Mouse (Mus musculus) thymus, postnatal 0 days (tissue): ENCODE results near the gene Gm20388. TPM values are rescaled to one million over a fixed set of nuclear protein-coding genes. Genes with fewer than 3 reads are reported as not detected.
A peak's percentile ranks its signal among the peaks of the same experiment; 100 is the strongest.

ENCODE experiments used
- DNase-seq: peaks from one replicate; pipeline ENCODE4 v3.0.0-alpha.2; 2015; ENCODE audit warnings: low spot score
- polyA plus RNA-seq: library from polyadenylated mRNA; unstranded; fragments of >200 nt; fragmentation: Nextera tagmentation; extraction: Ambion mirVana; gene quantifications from 2 replicates; pipeline ENCODE4 v1.2.1, GENCODE M21; 2015

The Gm20388 gene
- polyA plus RNA-seq, 1 experiment from 2014 or later: not detected

GRCm38 (mm10) chr8:124077377-124077776, 4166.7 kb downstream of the Gm20388 start:
- no peak for DNase-seq

DNA sequence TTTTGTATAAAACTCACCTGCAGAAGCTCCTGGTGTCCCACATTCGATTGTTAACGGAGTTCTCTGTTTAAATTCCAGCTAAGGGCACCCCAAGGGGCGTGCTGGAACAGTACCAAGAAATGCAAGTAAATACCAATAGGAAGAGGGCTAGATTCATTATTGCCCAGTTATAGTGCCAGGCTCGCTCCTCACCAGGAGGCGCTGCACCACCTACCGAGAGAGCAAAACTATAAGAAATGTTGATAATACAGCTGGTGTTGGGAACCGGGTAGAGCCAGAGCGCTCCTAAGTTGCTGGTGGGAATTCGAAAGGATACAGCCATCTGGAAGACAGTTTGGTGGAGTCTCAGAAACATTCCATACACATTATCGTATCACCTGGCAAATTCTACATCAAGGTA, 4167.4 kb downstream of the Gm20388 start:
- no peak for DNase-seq

- no peak for DNase-seq
Measured at GRCm38 (mm10) chr8:124078969-124079368, 4168.3 kb downstream of the Gm20388 start.

GRCm38 (mm10) chr8:124080467-124081326, 4170.1 kb downstream of the Gm20388 start:
- DNase-seq: no peak

- DNase-seq: no peak
Measured at GRCm38 (mm10) chr8:124082616-124083015, 4172.0 kb downstream of the Gm20388 start.

GRCm38 (mm10) chr8:124083611-124084010, 4173.0 kb downstream of the Gm20388 start:
- no peak for DNase-seq

DNA sequence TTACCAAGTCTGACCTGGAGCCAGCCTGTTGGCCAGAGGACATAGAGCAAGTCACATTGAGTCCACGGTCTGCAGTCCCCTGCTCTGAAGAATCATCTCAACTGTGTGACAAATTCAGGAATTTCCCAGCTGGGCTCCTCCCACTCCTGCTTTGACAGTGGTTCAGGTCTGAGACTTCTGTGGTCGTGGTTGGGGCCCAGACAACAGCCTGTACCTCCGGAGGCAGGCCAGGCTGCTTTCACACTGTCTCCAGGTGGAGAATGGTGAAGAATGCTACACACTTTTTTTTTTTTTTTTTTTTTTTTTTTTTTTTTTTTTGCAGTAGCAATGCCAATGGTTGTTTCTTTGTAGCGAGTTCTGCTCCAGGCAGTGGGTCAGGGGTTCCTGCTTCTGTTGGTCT, 4175.0 kb downstream of the Gm20388 start:
- DNase-seq: peak; percentile 36

DNA sequence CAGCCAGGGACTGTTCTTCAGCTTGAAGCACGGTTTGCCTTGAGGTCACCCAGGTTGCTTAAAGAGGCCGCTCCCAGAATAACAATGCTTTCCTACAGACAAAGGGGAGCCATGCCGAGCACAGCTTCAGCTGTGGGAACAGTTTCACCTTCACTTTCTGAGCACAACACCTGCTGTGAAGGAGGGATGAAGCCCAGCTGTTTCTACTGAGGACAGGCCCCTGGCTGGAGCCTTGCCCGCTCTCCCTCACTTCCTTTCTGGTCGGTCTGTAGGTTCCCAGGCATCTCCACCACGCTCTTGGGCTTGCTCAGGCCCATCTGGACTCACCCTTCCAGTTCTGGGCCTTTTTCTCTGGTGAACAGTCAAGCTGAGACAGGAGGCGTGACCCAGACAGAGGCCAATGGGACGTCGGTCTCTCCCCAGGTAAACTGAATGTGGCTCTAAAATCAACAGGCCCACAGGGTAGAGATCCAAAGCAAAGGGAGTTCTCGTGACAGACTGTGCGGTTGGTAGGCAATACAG, 4177.5 kb downstream of the Gm20388 start:
- DNase-seq: peak; percentile 22

GRCm38 (mm10) chr8:124089016-124089415, 4178.4 kb downstream of the Gm20388 start:
- DNase-seq: no peak

GRCm38 (mm10) chr8:124090473-124090872, 4179.8 kb downstream of the Gm20388 start:
- DNase-seq: no peak

- DNase-seq: no peak
Measured at GRCm38 (mm10) chr8:124098953-124099622, 4188.4 kb downstream of the Gm20388 start.

DNA sequence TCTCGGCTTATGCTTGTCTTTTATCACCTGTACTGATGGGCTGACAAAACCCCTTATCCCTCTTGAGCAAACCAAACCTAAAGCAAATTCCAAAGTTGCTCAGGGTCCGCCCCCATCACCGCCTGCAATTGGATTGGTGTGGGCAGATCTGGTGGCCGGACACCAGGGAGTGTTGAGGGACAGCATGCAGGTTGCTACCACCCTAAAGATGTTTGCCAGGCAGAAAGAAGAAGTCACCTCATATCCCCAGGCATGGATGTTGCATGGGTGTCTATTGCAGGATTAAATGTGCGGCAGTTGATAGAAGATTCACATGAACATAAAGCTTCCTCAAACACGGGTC, 4189.0 kb downstream of the Gm20388 start:
- no peak for DNase-seq

GRCm38 (mm10) chr8:124105869-124106268, 4195.2 kb downstream of the Gm20388 start:
- DNase-seq: no peak

DNA sequence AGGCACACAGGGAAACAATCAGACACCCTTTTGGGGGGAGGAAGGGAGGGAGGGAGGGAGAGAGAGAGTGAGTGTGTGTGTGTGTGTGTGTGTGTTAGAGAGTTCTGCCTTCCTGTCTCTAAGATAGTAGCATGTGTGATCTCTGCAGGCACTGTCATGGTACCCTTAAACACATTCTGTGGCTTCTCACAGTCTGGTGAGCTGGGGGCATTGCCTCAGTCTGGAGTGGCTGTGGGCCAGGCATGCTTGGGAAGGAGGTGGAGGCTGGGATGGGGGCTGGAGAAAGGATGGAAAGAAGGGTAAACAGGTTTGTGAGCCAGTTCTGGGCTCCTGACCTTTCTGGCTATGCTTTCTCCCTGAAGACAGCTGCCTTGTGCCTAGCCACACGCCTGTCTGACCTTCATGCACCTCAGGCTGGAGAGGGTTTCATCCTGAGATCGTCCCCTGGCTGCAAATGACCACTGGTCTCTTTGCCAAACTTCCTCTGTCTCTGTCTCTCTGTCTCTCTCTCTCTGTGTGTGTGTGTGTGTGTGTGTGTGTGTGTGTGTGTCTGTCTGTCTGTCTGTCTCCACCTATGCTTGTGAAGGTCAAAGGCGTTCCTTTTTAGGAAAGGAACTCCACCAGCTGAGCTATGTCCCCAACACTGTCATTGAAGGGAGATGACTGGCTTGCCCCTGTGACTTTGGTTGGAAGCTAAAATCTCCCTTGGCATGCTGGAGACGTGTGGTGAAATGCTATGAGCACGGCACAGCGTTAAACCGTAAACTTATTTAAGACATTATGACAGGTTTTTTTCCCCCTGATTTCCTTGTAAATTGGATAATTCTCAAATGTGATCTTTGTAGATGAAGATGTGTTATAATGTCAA, 4195.9 kb downstream of the Gm20388 start:
- no peak for DNase-seq

DNA sequence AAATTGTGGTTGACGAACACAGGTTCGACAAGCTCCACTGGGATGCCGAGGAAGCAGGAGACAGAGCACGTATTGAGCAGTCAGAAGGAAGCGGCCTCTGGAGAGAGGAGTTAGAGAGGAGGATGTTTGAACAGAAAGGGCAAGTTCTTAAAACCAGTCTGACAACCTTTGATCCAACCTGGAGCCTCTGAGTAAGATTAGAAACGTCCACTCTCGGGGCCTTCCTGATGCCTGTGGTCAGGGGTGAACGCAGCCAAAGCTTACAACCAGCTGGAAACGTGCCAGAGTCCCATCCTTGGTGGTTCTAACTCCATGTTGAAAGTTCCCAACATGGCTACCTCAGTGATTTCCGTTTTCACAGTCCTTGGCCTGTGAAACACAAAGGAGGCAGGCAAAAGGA, 4202.5 kb downstream of the Gm20388 start:
- DNase-seq: no peak

DNA sequence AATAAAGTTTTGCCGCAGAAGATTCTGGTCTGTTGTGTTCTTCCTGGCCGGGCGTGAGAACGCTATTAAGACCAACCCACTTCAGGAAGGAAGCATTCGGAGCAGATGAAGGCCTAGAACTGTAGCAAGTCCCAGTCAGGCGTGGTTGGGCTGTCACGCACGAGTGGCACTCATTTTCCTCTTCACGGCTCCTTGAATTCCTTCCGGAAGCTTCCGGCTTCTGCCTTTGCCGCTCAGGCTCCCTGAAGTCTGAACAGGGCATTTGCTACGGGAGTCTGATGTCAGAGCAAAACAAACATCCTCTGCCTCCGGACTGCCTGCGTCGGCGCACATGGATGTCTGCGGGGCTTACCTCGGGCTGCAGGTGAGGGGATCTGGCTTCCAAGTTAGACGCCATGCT, 4214.6 kb downstream of the Gm20388 start:
- no peak for DNase-seq

DNA sequence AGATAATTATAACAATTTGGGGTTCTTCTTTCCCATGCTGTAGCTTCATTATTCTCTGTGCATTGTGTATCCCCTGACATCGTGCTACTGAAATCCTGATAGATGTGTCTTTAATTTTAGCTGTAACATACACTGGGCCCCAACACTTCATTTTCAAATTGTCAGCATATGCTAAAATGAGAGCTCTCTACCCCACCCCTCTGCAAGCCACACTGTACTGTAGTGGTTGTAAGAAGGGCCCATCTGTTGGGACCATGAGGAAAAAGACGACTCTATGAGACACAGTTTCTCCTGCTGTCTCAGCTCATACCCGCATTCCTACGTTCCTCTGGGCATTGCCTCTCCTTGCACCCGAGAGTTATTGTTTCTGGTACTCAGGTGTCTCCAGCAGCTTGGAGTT, 4226.6 kb downstream of the Gm20388 start:
- DNase-seq: no peak

DNA sequence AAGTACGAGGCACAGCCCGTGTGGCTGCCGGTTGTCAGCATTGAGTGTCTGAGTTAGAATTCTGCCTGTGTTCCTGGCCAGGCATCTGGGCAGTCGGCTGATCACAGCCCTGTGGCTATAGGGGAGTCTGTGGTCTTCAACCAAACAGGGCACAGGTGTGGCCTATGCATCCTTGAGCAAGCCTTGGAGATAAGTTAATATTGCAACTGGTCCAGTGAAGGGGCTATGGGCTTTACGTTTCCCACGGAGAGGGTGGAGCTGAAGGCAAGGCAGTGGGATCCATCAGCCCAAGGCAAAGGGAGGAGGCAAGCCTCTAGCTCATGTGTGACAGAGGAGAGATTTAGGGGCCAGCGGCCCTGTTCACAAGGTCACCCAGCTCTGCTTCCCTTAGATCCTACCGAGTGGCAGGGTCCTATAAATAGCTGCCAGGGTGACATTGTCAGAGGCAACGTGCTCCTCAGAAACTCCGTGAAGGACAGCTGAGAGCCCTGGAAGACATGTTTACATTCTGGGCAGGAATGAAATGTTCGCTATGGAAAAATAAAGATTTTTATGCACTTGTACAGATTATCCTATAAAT, 4229.7 kb downstream of the Gm20388 start:
- no peak for DNase-seq

DNA sequence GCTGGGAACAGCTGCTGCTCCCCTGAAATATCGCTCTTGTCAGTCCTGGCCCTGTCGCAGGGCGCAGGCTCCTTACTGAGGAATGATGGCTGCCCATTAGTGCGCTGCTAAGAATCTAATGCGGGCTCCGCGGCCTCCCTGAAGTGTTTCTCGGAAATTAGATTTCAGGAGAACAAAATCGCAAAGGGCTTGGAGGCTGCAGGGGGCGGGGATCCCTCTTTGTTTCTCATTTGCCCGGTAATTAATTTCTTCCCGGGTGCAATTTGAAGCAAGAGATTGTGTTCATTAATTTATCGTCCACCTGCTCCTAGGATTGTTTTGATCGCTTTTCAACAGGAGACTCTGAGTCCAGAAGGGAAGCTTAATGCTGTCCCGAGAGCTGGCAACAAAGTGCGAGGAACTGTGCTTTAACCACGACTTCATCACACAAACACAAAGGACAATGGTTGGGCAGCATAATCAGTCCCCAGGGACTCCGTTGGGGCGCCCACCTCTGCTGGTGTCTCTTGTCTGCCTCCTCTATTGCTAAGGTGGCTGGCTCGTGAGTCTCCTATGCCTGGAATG, 4230.3 kb downstream of the Gm20388 start:
- no peak for DNase-seq

DNA sequence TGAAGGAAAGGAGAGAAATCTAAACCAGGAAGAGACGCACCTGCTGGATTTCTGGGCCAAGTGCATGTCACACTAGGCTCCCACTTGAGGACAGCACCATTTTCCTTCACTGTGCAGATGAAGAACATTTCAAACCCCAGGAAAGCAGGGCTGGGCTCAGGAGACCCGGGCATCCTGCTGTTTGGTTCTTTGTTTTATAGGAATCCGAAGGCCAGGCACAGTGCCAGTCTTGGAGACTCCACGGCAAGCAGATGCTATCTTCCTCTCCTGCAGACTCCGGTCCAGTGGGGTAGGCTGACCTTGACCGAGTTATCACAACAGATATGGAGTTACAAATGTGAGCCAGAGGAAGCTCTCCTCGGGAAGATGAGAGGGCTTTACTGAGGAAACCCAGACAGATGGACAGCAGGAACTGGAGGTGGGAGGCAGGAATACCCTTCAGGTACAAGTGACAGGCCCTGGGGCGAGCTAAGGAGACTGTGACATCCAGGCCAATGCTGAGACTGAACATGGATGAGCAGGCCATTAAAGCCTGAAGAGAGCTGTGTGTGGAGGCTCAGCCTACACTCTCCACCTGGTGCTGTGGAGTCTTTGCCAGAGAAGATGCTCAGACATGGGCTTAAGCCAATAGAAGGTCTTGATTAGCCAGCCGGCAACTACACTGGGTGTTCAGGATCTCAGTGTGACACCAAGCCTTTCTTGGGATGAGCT, 4231.2 kb downstream of the Gm20388 start:
- DNase-seq: no peak
